Mouse (Mus musculus): Measurements from ENCODE around the gene Angptl8. TPM values are rescaled to one million over a fixed set of nuclear protein-coding genes. Genes with fewer than 3 reads are reported as not detected.
A peak's percentile ranks its signal among the peaks of the same experiment; 100 is the strongest.
"Not testable (repeated sequence)": the region's sequence is repeated elsewhere in the genome, so short reads cannot be mapped to it uniquely, and the experiment has no call there.

Gene Angptl8
- polyA plus RNA-seq, 1 experiment from 2014 or later: 1.6 TPM

DNA sequence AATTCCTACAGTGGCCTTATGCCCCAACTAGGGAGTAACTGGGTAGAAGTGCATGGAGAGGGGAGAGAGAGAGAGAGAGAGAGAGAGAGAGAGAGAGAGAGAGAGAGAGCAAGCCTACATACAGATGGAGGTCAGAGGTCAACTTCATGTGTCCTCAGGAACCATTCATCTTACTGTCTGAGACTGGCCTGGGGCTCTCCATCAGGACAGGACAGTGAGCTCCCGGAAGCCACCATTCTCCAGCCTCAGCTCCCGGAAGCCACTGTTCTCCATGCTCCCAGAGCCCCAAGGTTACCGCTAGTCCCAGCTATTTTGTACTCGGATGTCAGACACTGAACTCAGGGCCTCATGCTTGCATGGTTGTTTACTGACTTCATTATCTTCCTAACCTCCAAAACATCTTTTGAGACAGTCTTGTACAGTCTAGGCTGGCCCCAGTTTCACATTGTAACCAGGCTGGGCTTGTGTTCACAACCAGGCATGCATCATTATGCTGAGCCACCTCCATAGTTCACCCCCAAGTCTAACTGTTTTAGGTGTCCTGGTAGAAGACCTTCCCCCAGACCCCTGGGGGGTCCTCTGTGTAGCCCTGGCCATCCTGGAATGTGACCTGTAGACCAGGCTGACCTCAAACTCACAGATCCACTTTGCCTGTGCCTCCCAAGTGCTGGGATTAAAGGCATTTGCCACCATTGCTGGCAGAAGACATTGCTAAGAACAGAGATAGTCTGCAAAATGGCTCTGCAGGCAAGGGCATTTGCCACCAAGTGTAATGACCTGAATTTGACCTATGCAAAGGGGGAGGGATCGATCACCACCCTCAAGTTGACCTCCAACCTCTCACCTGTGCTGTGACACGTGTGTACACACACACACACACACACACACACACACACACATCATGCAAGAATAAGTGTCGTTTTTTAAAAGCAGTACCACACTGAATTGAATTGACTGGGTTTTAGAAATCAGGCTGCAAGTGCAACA lies 14.7 kb downstream of the Angptl8 start:
- peak overlapping the region; percentile 94 for H3K9ac ChIP-seq
- H3K27me3 ChIP-seq (replicated peaks): no peaks in the 10 kb centered on the region
- peaks cover 13% of the 10 kb centered on the region for H3K36me3 ChIP-seq
- peak overlapping the region; percentile 81 for H3K27ac ChIP-seq (replicated peaks)
- peak overlapping the region; percentile 77 for H3K4me2 ChIP-seq
- H3K9me3 ChIP-seq: no peaks in the 10 kb centered on the region
- H3K4me3 ChIP-seq: peak overlapping the region; percentile 88
- no peak for ATAC-seq (ENCODE audit: extremely low read depth, insufficient number of reproducible peaks, low FRiP score, low TSS enrichment)
- H3K4me1 ChIP-seq: peaks cover 61% of the 10 kb centered on the region
- 73% methylated on average over 7 of the region's 7 CpGs for WGBS

DNA sequence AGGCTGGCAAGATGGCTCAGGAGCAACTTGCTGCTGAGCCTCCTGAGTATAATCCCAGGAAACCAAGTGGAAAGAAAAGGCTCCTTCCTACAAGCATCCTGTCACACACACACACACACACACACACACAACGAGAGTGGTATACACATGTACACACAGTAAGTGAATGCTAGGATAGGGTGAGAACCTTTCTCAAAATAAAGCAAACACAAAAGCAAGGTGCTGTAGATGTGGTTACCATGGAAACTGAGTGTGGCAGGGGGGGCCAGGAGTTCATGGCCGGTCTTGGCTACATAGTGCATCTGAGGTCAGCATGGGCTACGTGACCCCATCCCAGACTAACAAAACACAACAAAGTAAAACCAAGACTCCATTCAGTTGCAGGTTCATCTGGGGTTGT lies 15.8 kb downstream of the Angptl8 start:
- peaks cover 50% of the 10 kb centered on the region for H3K4me1 ChIP-seq
- H3K36me3 ChIP-seq: peaks cover 2% of the 10 kb centered on the region; the same call in 1 of the 2 replicates
- peak overlapping the region; percentile 88 for H3K4me3 ChIP-seq
- 62% methylated on average over 3 of the region's 3 CpGs for WGBS
- H3K9ac ChIP-seq: peak overlapping the region; percentile 94
- peak overlapping the region; percentile 77 for H3K4me2 ChIP-seq
- no peaks in the 10 kb centered on the region for H3K9me3 ChIP-seq
- H3K27ac ChIP-seq (replicated peaks): peak overlapping the region; percentile 81
- no peaks in the 10 kb centered on the region for H3K27me3 ChIP-seq (replicated peaks)
- ATAC-seq (ENCODE audit: extremely low read depth, insufficient number of reproducible peaks, low FRiP score, low TSS enrichment): no peak

DNA sequence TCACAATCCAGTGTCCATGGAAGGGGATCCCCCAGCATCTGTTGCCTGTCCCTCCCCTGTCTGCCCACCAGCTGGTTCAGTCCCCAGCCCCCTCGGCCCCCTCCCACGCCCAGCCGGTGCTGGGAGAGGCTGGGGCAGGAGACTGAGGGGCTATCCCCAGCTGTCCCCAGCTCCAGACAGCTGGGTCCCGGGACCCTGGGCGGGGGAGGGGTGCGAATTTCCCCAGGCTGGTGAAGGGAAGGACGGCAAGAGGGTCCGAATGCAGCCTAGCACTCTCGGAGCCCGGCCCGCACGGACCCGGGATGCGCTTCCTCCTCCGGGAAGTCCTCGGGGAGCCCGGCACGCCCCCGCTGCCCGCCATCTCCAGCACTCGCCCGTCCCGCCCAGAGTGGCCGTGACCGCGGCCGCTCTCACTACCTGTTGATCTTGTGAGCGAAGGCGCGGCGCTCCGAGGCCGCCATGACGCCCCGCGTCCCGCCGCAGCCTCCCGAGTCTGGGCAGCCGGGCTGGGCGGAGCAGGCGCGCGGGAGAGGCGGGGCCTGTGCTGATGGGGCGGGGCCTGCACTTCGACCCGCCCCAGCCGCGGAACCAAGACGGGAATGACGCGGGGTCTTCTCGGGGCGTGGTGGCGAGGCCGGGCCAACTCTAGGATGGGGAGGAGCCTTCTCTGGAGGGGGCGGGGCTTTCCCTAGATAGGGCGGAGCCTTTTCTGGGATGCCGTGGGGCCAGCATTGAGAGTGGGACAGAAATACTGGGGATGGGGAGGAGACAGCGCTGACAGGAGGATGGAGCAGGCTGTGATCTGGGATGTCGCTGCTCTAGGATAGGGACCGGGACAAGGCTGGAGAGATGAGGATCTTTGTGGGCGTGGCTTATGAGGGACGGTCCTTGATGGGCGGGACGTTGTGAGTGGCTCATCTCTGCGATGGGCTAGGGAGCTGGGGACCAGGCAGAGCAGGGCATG lies 17.1 kb downstream of the Angptl8 start, which contains the start of gene Dock6:
Gene Dock6, minus strand, starts transcription at position 508 of the 964 bp plus-strand sequence.
- H3K4me1 ChIP-seq: peaks cover 39% of the 10 kb centered on the region
- no peaks in the 10 kb centered on the region for H3K9me3 ChIP-seq
- no peaks in the 10 kb centered on the region for H3K36me3 ChIP-seq
- peak within 1 kb of the TSS; percentile 81 for H3K27ac ChIP-seq (replicated peaks)
- H3K9ac ChIP-seq: peak within 1 kb of the TSS; percentile 94
- ATAC-seq (ENCODE audit: extremely low read depth, insufficient number of reproducible peaks, low FRiP score, low TSS enrichment): peak; percentile 84
- peak within 1 kb of the TSS; percentile 88 for H3K4me3 ChIP-seq
- WGBS: under 1% methylated on average over 68 of the region's 68 CpGs
- H3K27me3 ChIP-seq (replicated peaks): no peaks in the 10 kb centered on the region
- peak within 1 kb of the TSS; percentile 77 for H3K4me2 ChIP-seq

- Histone ChIP-seq H3K4me1 (peaks cover 31% of the 10 kb centered on the region), H3K9me3 (no peaks in the 10 kb centered on the region), H3K9ac (no peak overlapping the region), H3K27ac (replicated peaks) (no peak overlapping the region), H3K4me2 (no peak overlapping the region), H3K4me3 (no peak overlapping the region), H3K27me3 (replicated peaks) (no peaks in the 10 kb centered on the region), H3K36me3 (no peaks in the 10 kb centered on the region)
- ATAC-seq (ENCODE audit: extremely low read depth, insufficient number of reproducible peaks, low FRiP score, low TSS enrichment): no peak
- 76% methylated on average over 5 of the region's 5 CpGs for WGBS
Measured at GRCm38 (mm10) chr9:21853961-21854360, 18.7 kb downstream of the Angptl8 start.

- H3K36me3 ChIP-seq: no peaks in the 10 kb centered on the region
- H3K27me3 ChIP-seq (replicated peaks): no peaks in the 10 kb centered on the region
- no peak overlapping the region for H3K4me3 ChIP-seq
- no peak overlapping the region for H3K9ac ChIP-seq
- H3K4me2 ChIP-seq: no peak overlapping the region
- no peak for ATAC-seq (ENCODE audit: extremely low read depth, insufficient number of reproducible peaks, low FRiP score, low TSS enrichment)
- WGBS: 87% methylated on average over 6 of the region's 6 CpGs
- H3K4me1 ChIP-seq: peaks cover 26% of the 10 kb centered on the region
- H3K9me3 ChIP-seq: no peaks in the 10 kb centered on the region
- H3K27ac ChIP-seq (replicated peaks): no peak overlapping the region
Measured at GRCm38 (mm10) chr9:21854894-21855293, 19.6 kb downstream of the Angptl8 start.

DNA sequence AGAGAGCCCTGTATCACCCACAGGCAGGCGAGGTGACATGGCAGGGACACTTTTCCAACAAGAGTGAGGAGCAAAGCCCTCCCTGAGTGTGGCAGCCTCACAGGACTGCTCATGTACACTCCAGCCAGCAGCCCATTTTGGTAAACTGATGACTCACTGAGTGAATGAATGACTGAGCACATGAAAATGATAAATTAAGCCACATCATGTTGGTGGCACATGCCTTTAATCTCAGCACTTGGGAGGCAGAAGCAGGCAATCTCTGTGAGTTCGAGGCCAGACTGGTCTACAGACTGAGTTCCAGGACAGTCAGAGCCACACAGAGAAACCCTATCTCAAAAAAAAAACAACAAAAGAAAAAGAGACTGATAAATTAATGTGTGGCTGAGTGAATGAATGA lies 22.2 kb downstream of the Angptl8 start:
- H3K4me3 ChIP-seq: no peak overlapping the region
- H3K27ac ChIP-seq (replicated peaks): peak overlapping the region; percentile 80
- WGBS: 47% methylated on average over 2 of the region's 2 CpGs
- H3K9me3 ChIP-seq: peaks cover 6% of the 10 kb centered on the region; the same call in 1 of the 2 replicates
- no peak overlapping the region for H3K9ac ChIP-seq
- no peaks in the 10 kb centered on the region for H3K27me3 ChIP-seq (replicated peaks)
- no peak overlapping the region for H3K4me2 ChIP-seq
- no peak for ATAC-seq (ENCODE audit: extremely low read depth, insufficient number of reproducible peaks, low FRiP score, low TSS enrichment)
- peaks cover 13% of the 10 kb centered on the region; the same call in 1 of the 2 replicates for H3K4me1 ChIP-seq
- no peaks in the 10 kb centered on the region for H3K36me3 ChIP-seq

- peaks cover 9% of the 10 kb centered on the region; the same call in 1 of the 2 replicates for H3K4me1 ChIP-seq
- H3K36me3 ChIP-seq: no peaks in the 10 kb centered on the region
- H3K9ac ChIP-seq: no peak overlapping the region
- H3K4me2 ChIP-seq: no peak overlapping the region
- no peaks in the 10 kb centered on the region for H3K27me3 ChIP-seq (replicated peaks)
- H3K4me3 ChIP-seq: no peak overlapping the region
- ATAC-seq (ENCODE audit: extremely low read depth, insufficient number of reproducible peaks, low FRiP score, low TSS enrichment): peak; percentile 59; the same call in 1 of the 2 replicates
- H3K9me3 ChIP-seq: peaks cover 6% of the 10 kb centered on the region; the same call in 1 of the 2 replicates
- whole genome bisulfite sequencing: 48% methylated on average over 6 of the region's 6 CpGs
- peak overlapping the region; percentile 80 for H3K27ac ChIP-seq (replicated peaks)
Measured at GRCm38 (mm10) chr9:21858084-21858483, 22.8 kb downstream of the Angptl8 start.

DNA sequence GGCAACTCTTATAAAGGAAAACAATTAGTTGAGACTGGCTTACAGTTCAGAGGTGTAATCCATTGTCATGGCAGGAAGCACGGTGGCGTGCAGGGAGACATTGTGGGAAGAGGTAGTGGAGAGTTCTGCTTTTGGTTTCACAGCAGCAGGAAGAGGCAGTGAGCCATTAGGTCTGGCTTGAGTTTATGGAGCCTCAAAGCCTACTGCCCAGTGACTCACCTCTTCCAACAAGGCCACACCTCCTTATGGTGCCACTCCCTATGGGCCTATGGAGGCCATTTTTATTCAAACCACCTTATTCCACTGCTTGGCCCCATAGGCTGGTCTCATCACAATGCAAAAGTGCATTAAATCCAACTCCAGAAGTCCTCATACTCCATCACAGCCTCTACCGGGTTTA lies 24.3 kb downstream of the Angptl8 start:
- Histone ChIP-seq H3K4me3 (no peak overlapping the region), H3K27me3 (replicated peaks) (no peaks in the 10 kb centered on the region), H3K4me1 (peaks cover 9% of the 10 kb centered on the region; the same call in 1 of the 2 replicates), H3K36me3 (no peaks in the 10 kb centered on the region), H3K27ac (replicated peaks) (no peak overlapping the region), H3K4me2 (no peak overlapping the region), H3K9ac (no peak overlapping the region), H3K9me3 (peaks cover 6% of the 10 kb centered on the region; the same call in 1 of the 2 replicates)
- ATAC-seq (ENCODE audit: extremely low read depth, insufficient number of reproducible peaks, low FRiP score, low TSS enrichment): no peak
- 81% methylated on average over 3 of the region's 3 CpGs for WGBS

DNA sequence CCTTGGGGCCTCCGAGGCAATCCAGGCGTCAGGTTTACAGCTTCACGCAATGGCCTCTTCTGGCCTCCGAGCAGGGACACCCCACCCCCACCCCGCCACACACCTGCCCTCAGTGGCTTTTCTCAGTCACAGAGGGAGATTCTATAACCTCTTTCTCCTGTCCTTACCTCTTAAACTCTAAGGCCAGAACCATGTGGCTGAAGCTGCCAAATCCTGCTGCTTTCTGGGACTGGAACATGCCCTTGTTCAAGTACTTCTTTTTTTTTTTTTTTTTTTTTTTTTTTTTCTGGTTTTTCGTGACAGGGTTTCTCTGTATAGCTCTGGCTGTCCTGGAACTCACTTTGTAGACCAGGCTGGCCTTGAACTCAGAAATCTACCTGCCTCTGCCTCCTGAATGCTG lies 25.0 kb downstream of the Angptl8 start:
- H3K9ac ChIP-seq: not testable (repeated sequence)
- 70% methylated on average over 6 of the region's 6 CpGs for WGBS

DNA sequence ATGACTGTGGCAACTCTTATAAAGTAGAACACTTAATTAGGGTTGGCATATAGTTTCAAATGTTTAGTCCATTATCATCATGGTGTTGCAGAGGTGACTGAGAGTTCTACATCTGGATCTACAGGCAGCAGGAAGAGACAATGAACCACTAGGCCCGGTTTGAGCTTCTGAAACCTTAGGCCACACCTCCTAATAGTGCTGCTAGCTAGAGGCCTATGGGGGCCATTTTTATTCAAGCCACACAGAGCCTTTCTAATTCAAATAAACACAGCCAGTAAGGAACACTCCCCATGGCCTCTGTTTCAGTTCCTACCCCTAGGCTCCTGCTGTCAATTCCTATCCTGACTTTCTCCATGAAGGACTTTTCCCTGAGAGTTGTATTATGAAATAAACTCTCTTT lies 26.9 kb downstream of the Angptl8 start:
- ATAC-seq (ENCODE audit: extremely low read depth, insufficient number of reproducible peaks, low FRiP score, low TSS enrichment): no peak
- H3K27ac ChIP-seq (replicated peaks): no peak overlapping the region
- WGBS: 78% methylated on average over 1 of the region's 1 CpGs
- no peaks in the 10 kb centered on the region for H3K27me3 ChIP-seq (replicated peaks)
- peaks cover 9% of the 10 kb centered on the region; the same call in 1 of the 2 replicates for H3K4me1 ChIP-seq
- H3K4me2 ChIP-seq: no peak overlapping the region
- no peak overlapping the region for H3K4me3 ChIP-seq
- H3K9ac ChIP-seq: no peak overlapping the region
- H3K9me3 ChIP-seq: peaks cover 6% of the 10 kb centered on the region; the same call in 1 of the 2 replicates
- no peaks in the 10 kb centered on the region for H3K36me3 ChIP-seq

More for the DNA sequence above, 25.0 kb downstream of the Angptl8 start:
- H3K27ac ChIP-seq (replicated peaks); H3K27me3 ChIP-seq (replicated peaks); H3K36me3 ChIP-seq; H3K4me2 ChIP-seq; ATAC-seq (ENCODE audit: extremely low read depth, insufficient number of reproducible peaks, low FRiP score, low TSS enrichment); H3K4me1 ChIP-seq; H3K9me3 ChIP-seq; H3K4me3 ChIP-seq: not testable (repeated sequence)

Measured in heart, embryonic 13.5 days (tissue).